Mouse (Mus musculus) limb, embryonic 11.5 days (tissue): ENCODE data around the gene Ppp1r37. TPM values are rescaled to one million over a fixed set of nuclear protein-coding genes. Genes with fewer than 3 reads are reported as not detected.
A peak's percentile ranks its signal among the peaks of the same experiment; 100 is the strongest.

Experiments used
- ATAC-seq: fragments of 200-750 bp; cut with Nextera tagmentation; 2 replicates; pipeline ENCODE4 v1.8.0; 2017; ENCODE audit warnings: low read depth; ENCODE audit not compliant: insufficient number of reproducible peaks, low FRiP score, low TSS enrichment
- DNase-seq: peaks from one replicate; pipeline ENCODE4 v3.0.0-alpha.2; 2015; ENCODE audit warnings: low spot score
- H3K27ac ChIP-seq: fragments of 300-500 bp; sonication (generic); replicated peaks from 2 replicates; pipeline ENCODE4 v1.5.1; 2014; ENCODE audit warnings: low read depth, mild to moderate bottlenecking, low read length
- H3K27me3 ChIP-seq: fragments of 300-500 bp; sonication (generic); 2 replicates; pipeline ENCODE4 v1.6.1; 2014; ENCODE audit warnings: mild to moderate bottlenecking, low read length, mixed read lengths; ENCODE audit not compliant: control insufficient read depth, insufficient read depth
- H3K36me3 ChIP-seq: fragments of 300-500 bp; sonication (generic); 2 replicates; pipeline ENCODE4 v1.6.1; 2014; ENCODE audit warnings: mild to moderate bottlenecking, low read length, moderate library complexity, mixed read lengths; ENCODE audit not compliant: control insufficient read depth, insufficient read depth
- H3K4me1 ChIP-seq: fragments of 300-500 bp; sonication (generic); 2 replicates; pipeline ENCODE4 v1.6.1; 2014; ENCODE audit warnings: low read length, mixed read lengths; ENCODE audit not compliant: control insufficient read depth, insufficient read depth
- H3K4me2 ChIP-seq: fragments of 300-500 bp; sonication (generic); 2 replicates; pipeline ENCODE4 v1.6.1; 2014; ENCODE audit warnings: low read depth, mild to moderate bottlenecking, moderate library complexity; ENCODE audit not compliant: severe bottlenecking
- H3K4me3 ChIP-seq: fragments of 300-500 bp; sonication (generic); 2 replicates; pipeline ENCODE4 v1.5.1; 2014; ENCODE audit warnings: low read depth, low read length
- H3K9ac ChIP-seq: fragments of 300-500 bp; sonication (generic); 2 replicates; pipeline ENCODE4 v1.6.1; 2014; ENCODE audit warnings: mild to moderate bottlenecking, low read length
- H3K9me3 ChIP-seq: fragments of 300-500 bp; sonication (generic); 2 replicates; pipeline ENCODE4 v1.6.1; 2016; ENCODE audit warnings: low read length; ENCODE audit not compliant: control insufficient read depth
- WGBS: fragments of 180-500 bp; shearing (Covaris S2); extraction: QIAGEN DNeasy Blood & Tissue Kit; methylation state at CpG from one replicate; pipeline ENCODE4 v1.1.7; 2014; 5-methylcytosine and 5-hydroxymethylcytosine counted together
- polyA plus RNA-seq: library from polyadenylated mRNA; unstranded; fragments of >200 nt; fragmentation: Nextera tagmentation; extraction: Ambion mirVana; gene quantifications from 2 replicates; pipeline ENCODE4 v1.2.1, GENCODE M21; 2014

Gene Ppp1r37
- polyA plus RNA-seq, 1 experiment from 2014 or later, result 5.5 TPM

- Histone ChIP-seq H3K9ac (no peak overlapping the region; the same call in 1 of the 2 replicates), H3K4me1 (peaks cover 5% of the 10 kb centered on the region; the same call in 1 of the 2 replicates), H3K9me3 (no peaks in the 10 kb centered on the region), H3K4me2 (peak overlapping the region; percentile 74; the same call in 1 of the 2 replicates), H3K4me3 (peak overlapping the region; percentile 29), H3K27ac (no peak overlapping the region), H3K36me3 (peaks cover 11% of the 10 kb centered on the region), H3K27me3 (peaks cover 28% of the 10 kb centered on the region)
- ATAC-seq, result no peak
- 12% methylated on average over 10 of the region's 10 CpGs for WGBS
- no peak for DNase-seq
These were observed 15.1 kb upstream of the Ppp1r37 start for GRCm38 (mm10) chr7:19577877-19578414.

- no peaks in the 10 kb centered on the region for H3K9me3 ChIP-seq
- peaks cover 8% of the 10 kb centered on the region for H3K4me1 ChIP-seq
- no peak within 1 kb of the TSS for H3K27ac ChIP-seq
- ATAC-seq (no peak), DNase-seq (peak; percentile 55)
- under 1% methylated on average over 56 of the region's 56 CpGs for WGBS
- peak within 1 kb of the TSS; percentile 29 for H3K4me3 ChIP-seq
- peaks cover 10% of the 10 kb centered on the region for H3K36me3 ChIP-seq
- H3K9ac ChIP-seq, result peak within 1 kb of the TSS; percentile 12; the same call in 1 of the 2 replicates
- H3K27me3 ChIP-seq, result peaks cover 28% of the 10 kb centered on the region
- H3K4me2 ChIP-seq, result peak within 1 kb of the TSS; percentile 74
These were observed 14.4 kb upstream of the Ppp1r37 start, which contains the start of the genes Zfp296 and Gemin7 for GRCm38 (mm10) chr7:19577141-19577852. Zfp296 (plus strand) TSS chr7:19577287. Gemin7 (minus strand) TSS chr7:19577595.

- Histone ChIP-seq H3K4me2 (no peak overlapping the region), H3K27me3 (peaks cover 28% of the 10 kb centered on the region), H3K27ac (no peak overlapping the region), H3K9me3 (no peaks in the 10 kb centered on the region), H3K4me3 (no peak overlapping the region), H3K9ac (no peak overlapping the region), H3K4me1 (peaks cover 9% of the 10 kb centered on the region), H3K36me3 (0 out of 2 replicates have a peak, but pooled peaks cover 4% of the 10 kb centered on the region)
- DNase-seq, result no peak
- ATAC-seq, result no peak
- 61% methylated on average over 3 of the region's 3 CpGs for WGBS
These were observed 12.7 kb upstream of the Ppp1r37 start for GRCm38 (mm10) chr7:19575559-19575958.

GRCm38 (mm10) chr7:19573776-19574140 lies 10.9 kb upstream of the Ppp1r37 start:
- DNase-seq (no peak), ATAC-seq (no peak)
- no peaks in the 10 kb centered on the region for H3K9me3 ChIP-seq
- H3K4me1 ChIP-seq, result peaks cover 9% of the 10 kb centered on the region
- peak overlapping the region; percentile 79 for H3K4me2 ChIP-seq
- H3K27me3 ChIP-seq, result peaks cover 22% of the 10 kb centered on the region
- peak overlapping the region; percentile 87 for H3K4me3 ChIP-seq
- WGBS, result 23% methylated on average over 16 of the region's 16 CpGs
- peaks cover 2% of the 10 kb centered on the region; the same call in 1 of the 2 replicates for H3K36me3 ChIP-seq
- H3K27ac ChIP-seq, result no peak overlapping the region
- H3K9ac ChIP-seq, result peak overlapping the region; percentile 88

GRCm38 (mm10) chr7:19572926-19573775 lies 10.3 kb upstream of the Ppp1r37 start:
- ATAC-seq (peak; percentile 77), DNase-seq (peak; percentile 92)
- Histone ChIP-seq H3K27me3 (peaks cover 16% of the 10 kb centered on the region), H3K4me1 (peaks cover 9% of the 10 kb centered on the region), H3K27ac (peak overlapping the region; percentile 65), H3K4me3 (peak overlapping the region; percentile 87), H3K9ac (peak overlapping the region; percentile 88), H3K9me3 (no peaks in the 10 kb centered on the region), H3K36me3 (peaks cover 4% of the 10 kb centered on the region; the same call in 1 of the 2 replicates), H3K4me2 (peak overlapping the region; percentile 79)
- under 1% methylated on average over 53 of the region's 53 CpGs for WGBS

GRCm38 (mm10) chr7:19569647-19570046 lies 6.8 kb upstream of the Ppp1r37 start:
- WGBS, result 84% methylated on average over 3 of the region's 3 CpGs
- no peak overlapping the region for H3K9ac ChIP-seq
- H3K27me3 ChIP-seq, result no peaks in the 10 kb centered on the region
- DNase-seq (no peak), ATAC-seq (no peak)
- H3K9me3 ChIP-seq, result no peaks in the 10 kb centered on the region
- H3K36me3 ChIP-seq, result peaks cover 14% of the 10 kb centered on the region
- no peak overlapping the region for H3K4me2 ChIP-seq
- no peak overlapping the region for H3K27ac ChIP-seq
- H3K4me1 ChIP-seq, result peaks cover 9% of the 10 kb centered on the region
- H3K4me3 ChIP-seq, result no peak overlapping the region

- ATAC-seq (no peak), DNase-seq (no peak)
- Histone ChIP-seq H3K9me3 (no peaks in the 10 kb centered on the region), H3K27ac (no peak overlapping the region), H3K4me1 (peaks cover 8% of the 10 kb centered on the region), H3K36me3 (peaks cover 19% of the 10 kb centered on the region), H3K27me3 (no peaks in the 10 kb centered on the region), H3K4me2 (no peak overlapping the region), H3K4me3 (no peak overlapping the region), H3K9ac (no peak overlapping the region)
- WGBS, result 91% methylated on average over 8 of the region's 8 CpGs
These were observed 4.5 kb upstream of the Ppp1r37 start for GRCm38 (mm10) chr7:19567426-19567825.

- 91% methylated on average over 2 of the region's 2 CpGs for WGBS
- peaks cover 19% of the 10 kb centered on the region for H3K36me3 ChIP-seq
- H3K27ac ChIP-seq, result no peak overlapping the region
- DNase-seq, result no peak
- no peaks in the 10 kb centered on the region for H3K27me3 ChIP-seq
- H3K4me2 ChIP-seq, result no peak overlapping the region
- ATAC-seq, result no peak
- no peaks in the 10 kb centered on the region for H3K9me3 ChIP-seq
- no peak overlapping the region for H3K4me3 ChIP-seq
- H3K4me1 ChIP-seq, result peaks cover 9% of the 10 kb centered on the region
- no peak overlapping the region for H3K9ac ChIP-seq
These were observed 2.9 kb upstream of the Ppp1r37 start for GRCm38 (mm10) chr7:19565803-19566202.
